Mouse (Mus musculus) splenic B cell, adult 2 months (primary cell): ENCODE measurements around the gene Usp8.

ENCODE experiments used
- DNase-seq: peaks from one replicate; pipeline ENCODE4 v3.0.0-alpha.2; 2011; ENCODE audit warnings: low read depth, low spot score
- H3K27me3 ChIP-seq: 2 replicates; pipeline ENCODE4 v1.6.1; 2012; ENCODE audit warnings: mild to moderate bottlenecking, low read length, moderate library complexity, mixed read lengths; ENCODE audit not compliant: control insufficient read depth, poor library complexity, insufficient read depth, severe bottlenecking
- H3K36me3 ChIP-seq: 2 replicates; pipeline ENCODE4 v1.6.1; 2012; ENCODE audit warnings: mild to moderate bottlenecking, low read length, moderate library complexity, mixed read lengths; ENCODE audit not compliant: control insufficient read depth, poor library complexity, insufficient read depth, severe bottlenecking

Gene Usp8

DNA sequence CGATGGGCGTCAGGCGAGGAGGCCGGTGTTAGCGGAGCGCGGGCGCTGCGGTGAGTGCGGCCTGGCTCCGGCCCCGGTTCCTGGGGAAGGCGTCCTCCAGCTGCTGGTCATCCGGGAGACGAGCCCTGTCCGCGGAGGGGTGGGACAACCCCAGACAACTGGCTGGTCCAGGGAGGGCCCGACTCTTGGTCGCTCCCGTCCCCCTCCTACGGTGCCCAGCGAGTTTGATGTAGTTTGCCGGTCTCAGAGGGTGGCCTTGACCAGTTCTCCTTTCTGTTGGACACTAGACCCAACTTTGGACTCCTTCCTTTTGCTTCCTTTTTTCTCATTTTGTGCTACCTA lies 281 bp downstream of the Usp8 start:
- Histone ChIP-seq H3K36me3 (no peaks in the 10 kb centered on the region), H3K27me3 (no peaks in the 10 kb centered on the region)
- no peak for DNase-seq

DNA sequence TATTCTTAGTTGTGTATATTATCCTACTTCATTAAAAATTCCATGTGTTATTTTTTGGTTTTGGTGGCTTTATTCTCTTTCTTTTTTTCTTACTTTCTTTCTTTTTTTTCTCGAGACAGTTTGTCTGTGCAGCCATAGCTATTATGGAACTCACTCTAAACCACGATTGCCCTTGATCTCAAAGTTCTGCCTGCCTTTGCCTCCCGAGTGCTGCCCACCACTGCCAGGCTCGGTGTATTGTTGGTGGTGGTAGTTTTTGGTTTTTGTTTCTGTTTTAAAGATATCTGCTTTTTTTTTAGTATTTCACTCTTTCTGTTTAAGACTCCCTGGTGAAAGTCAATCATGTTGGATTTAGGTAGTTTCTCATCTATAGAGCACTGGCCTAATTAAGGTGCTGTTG lies 1.2 kb downstream of the Usp8 start:
- no peak for DNase-seq
- Histone ChIP-seq H3K27me3 (no peaks in the 10 kb centered on the region), H3K36me3 (no peaks in the 10 kb centered on the region)

DNA sequence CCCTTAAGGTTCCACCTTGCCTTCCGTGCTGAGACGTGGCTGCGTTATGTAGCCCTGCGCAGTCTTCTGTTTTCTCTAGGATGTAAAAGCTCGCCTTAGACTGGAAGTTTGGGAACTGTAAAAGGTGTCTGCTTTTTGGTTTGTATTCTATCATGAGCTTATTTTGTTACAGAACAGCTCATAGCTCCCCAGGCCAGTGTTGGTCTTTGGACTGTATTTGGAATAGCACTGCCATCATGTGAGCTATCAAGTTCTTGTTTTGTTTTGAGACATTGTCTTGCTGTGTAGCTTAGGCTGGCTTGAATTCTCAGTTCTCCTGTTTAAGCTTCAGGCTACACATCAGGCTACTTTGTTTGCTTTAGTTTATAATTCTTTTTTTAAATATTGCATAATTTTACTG lies 5.4 kb downstream of the Usp8 start:
- no peak for DNase-seq
- no peaks in the 10 kb centered on the region for H3K36me3 ChIP-seq
- H3K27me3 ChIP-seq = no peaks in the 10 kb centered on the region

DNA sequence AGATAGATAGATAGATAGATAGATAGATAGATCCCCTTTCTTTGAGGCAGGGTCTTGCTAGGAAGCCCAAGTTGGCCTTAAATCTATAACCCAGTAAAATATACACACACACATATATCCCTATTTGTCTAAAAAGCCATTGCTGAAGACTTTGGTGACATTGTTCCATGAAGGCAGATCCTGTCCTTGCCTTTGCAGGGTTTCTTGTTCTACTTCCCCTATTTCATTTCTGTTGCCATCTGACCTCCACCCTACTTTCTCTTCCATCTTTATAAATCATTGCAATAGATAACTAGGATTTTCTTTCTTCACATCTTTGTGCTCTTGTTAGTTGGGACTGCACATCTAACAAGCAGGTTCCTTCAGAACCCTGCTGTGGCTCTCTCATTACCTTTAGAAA lies 5.8 kb downstream of the Usp8 start:
- Histone ChIP-seq H3K36me3 (no peaks in the 10 kb centered on the region), H3K27me3 (no peaks in the 10 kb centered on the region)
- peak; percentile 20 for DNase-seq

DNA sequence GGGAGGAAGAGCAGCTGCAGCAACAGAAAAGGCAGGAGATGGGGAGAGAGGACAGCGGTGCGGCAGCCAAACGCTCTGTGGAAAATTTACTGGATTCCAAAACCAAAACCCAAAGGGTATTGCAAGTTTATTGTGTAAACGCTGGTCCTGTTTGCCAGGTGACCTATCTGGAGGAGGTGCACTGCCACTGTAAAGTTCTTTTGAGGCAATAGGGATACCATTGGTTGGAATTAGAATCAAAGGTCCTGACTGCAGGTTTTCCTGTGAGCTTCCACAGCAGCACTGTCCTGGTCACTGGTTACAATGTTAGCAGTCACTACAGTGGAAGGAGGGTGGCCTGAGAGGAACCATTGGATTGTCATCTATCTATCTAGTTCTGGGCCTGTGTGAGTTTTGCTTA lies 22.1 kb downstream of the Usp8 start:
- DNase-seq = no peak
- H3K27me3 ChIP-seq = no peaks in the 10 kb centered on the region
- peaks cover 18% of the 10 kb centered on the region for H3K36me3 ChIP-seq

DNA sequence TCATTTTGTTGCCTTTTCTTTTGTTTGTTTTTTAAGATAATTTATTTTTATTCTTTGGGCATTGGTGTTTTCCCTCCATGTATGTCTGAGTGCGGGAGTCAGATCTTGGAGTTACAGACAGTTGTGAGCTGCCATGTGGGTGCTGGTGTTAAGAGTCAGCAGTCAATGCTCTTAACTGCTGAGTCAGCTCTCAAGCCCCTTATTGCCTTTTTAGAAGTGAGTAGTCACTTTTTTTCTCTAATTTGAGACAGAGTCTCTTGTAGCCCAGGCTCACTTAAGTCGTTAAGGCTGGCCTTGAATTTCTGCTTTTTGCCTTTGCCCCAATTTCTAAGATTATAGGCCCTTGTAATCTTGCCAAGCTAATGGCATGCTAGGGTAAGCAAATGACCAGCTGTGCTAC lies 23.4 kb downstream of the Usp8 start:
- Histone ChIP-seq H3K27me3 (no peaks in the 10 kb centered on the region), H3K36me3 (peaks cover 24% of the 10 kb centered on the region)
- DNase-seq = no peak

DNA sequence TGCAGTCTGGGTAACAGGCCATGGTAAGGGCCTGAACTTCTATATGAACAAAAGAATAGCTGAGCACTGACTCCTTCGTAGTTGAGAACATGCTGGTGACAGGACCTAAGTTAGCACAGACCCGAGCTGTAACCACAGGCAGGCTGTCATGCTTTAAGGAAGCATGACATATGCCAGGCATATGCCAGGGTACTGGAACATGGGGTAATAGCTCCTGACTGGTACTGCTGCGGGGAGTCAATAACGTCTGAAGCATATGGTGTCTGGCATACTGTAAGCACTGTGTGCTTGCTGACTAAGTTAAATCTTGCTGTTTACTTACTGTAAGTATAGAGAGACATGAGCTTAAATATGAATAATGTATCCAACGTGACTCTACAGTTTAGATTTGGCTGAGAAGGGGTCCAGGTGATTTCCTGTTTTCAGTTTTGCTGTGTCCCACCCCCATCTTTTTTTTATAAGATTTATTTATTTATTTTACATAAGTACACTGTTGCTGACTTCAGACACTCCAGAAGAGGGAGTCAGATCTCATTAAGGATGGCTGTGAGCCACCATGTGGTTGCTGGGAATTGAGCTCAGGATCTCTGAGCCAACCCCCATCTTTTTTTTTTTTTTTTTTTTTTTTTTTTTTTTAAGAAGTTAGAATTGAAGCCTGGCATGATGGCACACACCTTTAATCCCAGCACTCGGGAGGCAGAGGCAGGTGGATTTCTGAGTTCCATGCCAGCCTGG lies 28.4 kb downstream of the Usp8 start:
- DNase-seq = no peak
- Histone ChIP-seq H3K36me3 (peaks cover 30% of the 10 kb centered on the region), H3K27me3 (no peaks in the 10 kb centered on the region)

DNA sequence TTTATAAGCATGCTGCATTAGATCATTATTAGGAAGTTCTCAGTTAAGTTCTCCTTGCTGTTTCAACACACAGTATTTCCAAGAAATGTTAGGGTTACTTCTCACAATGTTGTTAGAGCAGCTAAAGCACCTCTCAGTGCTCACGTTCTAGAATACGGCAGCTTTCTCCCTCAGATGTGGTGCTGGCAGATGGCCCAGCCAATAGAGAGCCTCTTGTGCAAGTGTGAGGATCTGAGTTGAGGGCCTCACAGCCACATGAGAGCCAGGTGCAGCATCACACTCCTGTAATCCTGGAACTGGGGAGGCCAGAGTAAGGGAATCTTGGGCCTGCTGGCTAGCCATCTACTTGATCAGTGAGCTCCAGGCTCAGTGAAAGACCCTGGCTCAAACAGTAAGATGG lies 33.2 kb downstream of the Usp8 start:
- no peak for DNase-seq
- H3K36me3 ChIP-seq = peaks cover 17% of the 10 kb centered on the region
- H3K27me3 ChIP-seq = no peaks in the 10 kb centered on the region

DNA sequence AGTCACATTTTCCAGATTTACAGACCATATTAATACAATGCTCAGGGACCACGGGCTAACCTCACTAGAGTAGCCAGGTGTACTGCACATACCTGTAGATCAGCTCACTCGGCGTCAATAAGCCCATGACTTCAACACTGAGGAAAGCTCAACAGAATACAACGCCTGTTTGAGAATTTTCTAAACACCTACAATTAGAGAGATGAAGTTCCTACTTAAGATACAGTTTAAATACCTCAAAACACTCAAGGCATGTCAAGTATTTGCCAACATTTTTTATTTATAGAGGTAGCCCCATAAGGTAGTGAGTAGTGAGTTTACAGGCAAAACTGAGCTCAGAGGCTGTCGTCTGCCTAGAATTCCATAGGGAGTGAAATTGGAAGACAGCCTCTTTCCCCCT lies 36.3 kb downstream of the Usp8 start:
- DNase-seq = no peak
- H3K27me3 ChIP-seq = no peaks in the 10 kb centered on the region
- H3K36me3 ChIP-seq = peaks cover 17% of the 10 kb centered on the region

DNA sequence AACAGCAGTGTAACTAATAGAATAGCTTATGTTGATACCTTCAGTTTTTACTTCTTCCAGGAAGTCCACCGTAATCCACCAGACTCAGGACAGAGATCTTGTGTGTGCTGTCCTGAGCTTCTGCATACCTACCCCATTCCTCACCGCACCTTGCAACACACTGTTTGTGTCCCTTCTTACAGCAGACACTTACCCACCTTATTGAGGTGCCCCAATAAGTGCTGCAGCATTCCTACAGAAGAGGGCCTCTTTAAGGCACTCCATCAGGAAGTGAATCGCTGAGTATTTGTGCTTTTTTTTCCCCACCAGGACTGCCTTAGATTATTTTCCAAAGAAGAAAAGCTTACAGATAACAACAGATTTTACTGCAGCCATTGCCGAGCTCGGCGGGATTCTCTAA lies 48.5 kb downstream of the Usp8 start:
- Histone ChIP-seq H3K27me3 (no peaks in the 10 kb centered on the region), H3K36me3 (peaks cover 27% of the 10 kb centered on the region)
- DNase-seq = no peak

DNA sequence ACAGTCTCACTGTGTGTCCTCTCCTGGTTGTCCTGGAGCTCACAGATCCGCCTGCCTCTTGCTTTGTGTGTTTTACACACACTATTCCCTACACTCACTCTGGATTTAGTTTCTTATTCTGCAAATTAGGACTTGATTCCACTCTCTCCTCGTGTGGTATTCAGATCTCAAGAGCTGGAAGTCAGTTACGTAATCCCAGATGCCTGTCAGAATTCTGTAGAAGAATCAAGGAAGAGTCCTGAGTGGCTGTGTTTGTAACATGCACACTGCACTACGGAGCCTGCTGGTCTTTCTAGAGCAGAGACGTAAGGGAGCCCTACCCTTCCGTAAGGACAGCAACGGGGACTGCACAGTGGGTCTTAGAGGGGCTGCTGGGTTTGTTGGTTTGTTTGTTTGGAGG lies 52.2 kb downstream of the Usp8 start:
- no peak for DNase-seq
- Histone ChIP-seq H3K27me3 (no peaks in the 10 kb centered on the region), H3K36me3 (peaks cover 11% of the 10 kb centered on the region)

DNA sequence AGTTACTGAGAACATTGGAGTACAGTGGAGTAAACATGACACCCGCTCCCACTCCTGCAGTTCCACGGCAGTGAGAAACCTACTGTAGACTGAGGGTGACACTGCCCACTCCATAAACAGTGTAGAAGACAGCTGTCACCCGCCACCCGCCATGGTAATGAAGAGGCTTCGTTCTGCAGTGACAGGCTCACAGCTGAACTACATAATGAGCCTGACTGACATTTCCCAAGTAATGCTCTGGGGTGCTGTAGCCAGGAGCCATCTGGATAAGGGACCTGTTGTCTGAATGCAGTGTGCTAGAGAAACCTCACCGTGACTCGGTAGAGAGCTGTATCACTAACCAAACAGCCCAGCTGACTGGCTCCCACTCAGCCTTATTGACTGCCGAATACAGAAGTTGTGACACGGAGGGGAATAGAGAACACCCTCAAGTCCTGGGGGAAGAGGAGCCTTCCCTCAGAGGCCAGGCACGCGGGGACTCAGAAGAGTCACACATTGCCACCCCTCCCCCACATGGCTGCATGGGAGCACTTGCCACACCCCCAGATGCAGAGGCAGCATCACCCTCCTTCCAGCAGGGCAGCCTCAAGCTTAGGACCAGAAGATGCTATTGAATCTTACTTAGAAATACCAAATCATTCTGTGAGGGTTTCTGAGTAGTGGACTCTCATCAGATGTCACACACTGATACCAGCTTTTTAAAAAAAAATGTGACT lies 58.9 kb downstream of the Usp8 start:
- DNase-seq = no peak
- 0 out of 2 replicates have a peak, but pooled peaks cover 1% of the 10 kb centered on the region for H3K36me3 ChIP-seq
- no peaks in the 10 kb centered on the region for H3K27me3 ChIP-seq

DNA sequence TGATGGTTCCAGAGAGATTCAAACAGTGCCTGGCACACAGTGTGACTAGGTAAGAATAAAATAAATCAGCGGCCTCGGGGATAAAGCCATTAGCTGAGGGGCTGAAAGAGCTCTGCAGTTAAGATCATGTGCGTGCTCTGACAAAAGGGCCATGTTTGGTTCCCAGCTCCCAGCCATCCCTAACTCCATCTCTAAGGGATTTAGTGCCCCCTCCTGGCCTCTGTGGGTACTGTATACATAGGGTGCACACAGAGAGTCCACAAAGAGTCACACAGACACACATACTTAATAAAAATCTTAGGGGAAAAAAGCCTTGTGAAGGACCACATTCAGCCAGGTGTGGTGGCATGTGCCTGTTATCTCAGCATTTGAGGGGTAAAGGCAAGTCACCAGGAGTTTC lies 60.5 kb downstream of the Usp8 start:
- no peaks in the 10 kb centered on the region for H3K27me3 ChIP-seq
- DNase-seq = no peak
- no peaks in the 10 kb centered on the region for H3K36me3 ChIP-seq

DNA sequence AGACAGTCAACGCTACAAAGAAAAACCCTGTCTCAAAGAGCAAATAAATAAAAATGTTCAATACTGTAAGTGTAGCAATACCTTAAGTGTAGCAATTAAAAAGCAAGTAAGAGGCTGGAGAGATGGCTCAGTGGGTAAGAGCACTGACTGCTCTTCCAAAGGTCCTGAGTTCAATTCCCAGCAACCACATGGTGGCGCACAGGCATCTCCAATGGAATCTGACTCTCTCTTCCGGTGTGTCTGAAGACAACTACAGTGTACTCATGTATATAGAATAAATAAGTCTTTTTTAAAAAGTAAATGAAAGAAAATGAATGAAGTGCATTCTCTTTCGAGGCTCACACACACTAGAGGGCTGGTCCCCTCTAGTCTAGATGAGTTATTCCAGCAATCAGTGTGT lies 61.1 kb downstream of the Usp8 start:
- DNase-seq = no peak
- H3K27me3 ChIP-seq = no peaks in the 10 kb centered on the region
- H3K36me3 ChIP-seq = no peaks in the 10 kb centered on the region

DNA sequence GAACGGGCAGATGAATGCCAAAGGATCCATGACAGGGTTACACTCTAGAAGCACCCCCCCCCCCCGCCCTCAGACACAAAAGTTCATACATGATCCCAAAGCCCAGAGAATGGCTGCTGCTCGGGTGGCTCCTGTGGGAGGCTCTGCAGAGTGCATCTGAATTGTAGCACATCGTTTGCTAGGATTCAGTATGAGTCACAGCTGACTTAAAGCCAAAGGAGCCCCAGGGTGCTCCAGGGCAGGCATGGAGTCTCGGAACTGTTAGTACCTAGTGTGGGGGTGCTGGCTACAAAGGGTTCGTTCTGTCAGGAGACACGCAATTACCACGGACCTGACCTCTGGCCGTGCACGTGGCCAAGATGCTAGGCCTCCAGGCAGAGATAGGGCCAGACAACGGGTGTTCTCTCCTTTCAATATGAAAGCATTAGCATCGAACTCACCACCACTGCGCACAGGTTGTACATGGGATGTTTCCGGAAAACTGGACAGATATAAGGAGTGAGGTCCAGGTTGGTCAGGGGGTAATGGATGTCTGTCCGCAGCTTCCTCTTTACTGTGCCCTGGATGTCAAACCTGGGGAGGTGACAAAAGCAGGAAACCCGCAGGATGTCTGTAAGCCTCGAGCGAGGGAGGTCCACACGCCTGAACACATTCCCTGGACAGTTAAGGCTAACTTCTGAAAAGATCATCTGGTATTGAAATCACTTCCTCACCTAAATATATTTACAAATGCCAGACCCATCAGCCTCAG lies 62.5 kb downstream of the Usp8 start:
- no peaks in the 10 kb centered on the region for H3K36me3 ChIP-seq
- H3K27me3 ChIP-seq = no peaks in the 10 kb centered on the region
- no peak for DNase-seq
